Mouse (Mus musculus): ENCODE measurements around the gene Gjb2.

Gjb2 gene

DNA sequence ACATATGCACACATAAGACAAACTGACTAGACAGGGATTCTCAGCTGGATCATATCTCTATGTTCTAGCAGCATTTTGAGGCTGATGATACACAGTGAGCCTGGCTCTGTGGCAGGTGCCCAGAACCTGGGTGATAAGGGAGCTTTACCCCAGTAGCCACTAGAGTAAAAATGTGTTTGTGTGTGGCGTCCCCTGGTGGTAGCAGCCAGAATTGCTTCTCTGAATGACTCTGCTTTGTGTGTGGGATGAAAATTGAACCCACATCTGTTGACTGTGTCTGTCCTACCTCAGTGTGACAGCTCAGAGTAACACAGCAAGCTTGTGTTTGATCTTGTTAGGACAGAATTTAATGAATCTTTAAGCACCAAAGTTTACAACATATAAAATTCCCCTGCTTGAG, 44.5 kb downstream of the Gjb2 start:
- DNase-seq: peak; percentile 58 to 72

GRCm38 (mm10) chr14:57057563-57058321, 46.8 kb downstream of the Gjb2 start, which contains the start of gene Gja3:
Gja3 (minus strand) TSS chr14:57058100.
- peak; percentile 19 to 29 for DNase-seq

DNA sequence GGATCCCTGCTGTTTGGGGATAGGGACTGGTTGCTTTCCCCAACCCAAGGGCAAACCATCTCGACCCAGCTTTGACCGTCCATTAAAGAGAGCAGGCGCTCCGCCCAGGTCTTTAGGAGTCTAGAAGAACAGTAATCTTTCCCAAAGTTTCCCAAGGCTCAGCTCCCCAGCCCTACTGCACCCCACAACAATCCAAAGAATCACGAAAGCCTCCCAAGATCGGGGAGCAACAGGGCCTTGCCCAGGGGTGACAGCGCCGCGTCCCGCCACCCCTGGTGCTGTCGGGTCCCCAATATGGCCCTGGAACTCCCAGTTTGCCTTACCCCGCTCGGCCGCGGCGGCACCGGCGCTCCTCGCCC, 47.3 kb downstream of the Gjb2 start:
- DNase-seq: no peak

GRCm38 (mm10) chr14:57052713-57053112, 51.8 kb downstream of the Gjb2 start:
- DNase-seq: no peak

Data from cerebellum, postnatal 14 days (tissue).